Mouse (Mus musculus): ENCODE measurements at regions not wholly inside any gene's neighbourhood (a gene's known extent, or its start where the extent isn't known, plus 50 kb on each side); places are given as distances from the start of the nearest gene placed in this dataset.

- H3K4me1 ChIP-seq (replicated peaks; ENCODE audit: control insufficient read depth, insufficient read depth, low read length) = peaks cover 10% of the 10 kb centered on the region
- 30% methylated on average over 4 of the region's 4 CpGs for WGBS
- H3K9ac ChIP-seq (replicated peaks; ENCODE audit: low read depth, low read length) = no peak overlapping the region
- H3K4me2 ChIP-seq (ENCODE audit: low read length) = no peak overlapping the region
- H3K27me3 ChIP-seq (replicated peaks; ENCODE audit: control insufficient read depth, insufficient read depth, low read length) = no peaks in the 10 kb centered on the region
- ATAC-seq = no peak
- H3K4me3 ChIP-seq (replicated peaks; ENCODE audit: low read length) = no peak overlapping the region
- H3K9me3 ChIP-seq (ENCODE audit: control insufficient read depth, low read length) = no peaks in the 10 kb centered on the region
- no peaks in the 10 kb centered on the region for H3K36me3 ChIP-seq (ENCODE audit: control insufficient read depth, insufficient read depth)
- no peak overlapping the region for H3K27ac ChIP-seq (ENCODE audit: low read length)
Observed at GRCm38 (mm10) chr8:34483212-34483611, 371.7 kb upstream of the Gm10131 start.

- no peak overlapping the region for H3K27ac ChIP-seq (ENCODE audit: low read length)
Observed at GRCm38 (mm10) chr8:34482676-34483075, 371.1 kb upstream of the Gm10131 start.

GRCm38 (mm10) chr8:34480496-34480895 is 369.0 kb upstream of the Gm10131 start:
- Histone ChIP-seq H3K36me3 (ENCODE audit: control insufficient read depth, insufficient read depth) (no peaks in the 10 kb centered on the region), H3K4me1 (replicated peaks; ENCODE audit: control insufficient read depth, insufficient read depth, low read length) (peaks cover 4% of the 10 kb centered on the region; the same call in 1 of the 2 replicates), H3K27ac (ENCODE audit: low read length) (no peak overlapping the region), H3K4me2 (ENCODE audit: low read length) (no peak overlapping the region), H3K4me3 (replicated peaks; ENCODE audit: low read length) (no peak overlapping the region), H3K9ac (replicated peaks; ENCODE audit: low read depth, low read length) (no peak overlapping the region), H3K9me3 (ENCODE audit: control insufficient read depth, low read length) (no peaks in the 10 kb centered on the region), H3K27me3 (replicated peaks; ENCODE audit: control insufficient read depth, insufficient read depth, low read length) (no peaks in the 10 kb centered on the region)
- 75% methylated on average over 4 of the region's 4 CpGs for WGBS
- ATAC-seq = no peak

More at GRCm38 (mm10) chr8:34482676-34483075, 371.1 kb upstream of the Gm10131 start:
- Histone ChIP-seq H3K4me1 (replicated peaks; ENCODE audit: control insufficient read depth, insufficient read depth, low read length) (peaks cover 10% of the 10 kb centered on the region), H3K9ac (replicated peaks; ENCODE audit: low read depth, low read length) (no peak overlapping the region), H3K27me3 (replicated peaks; ENCODE audit: control insufficient read depth, insufficient read depth, low read length) (no peaks in the 10 kb centered on the region), H3K4me2 (ENCODE audit: low read length) (no peak overlapping the region), H3K4me3 (replicated peaks; ENCODE audit: low read length) (no peak overlapping the region), H3K36me3 (ENCODE audit: control insufficient read depth, insufficient read depth) (no peaks in the 10 kb centered on the region), H3K9me3 (ENCODE audit: control insufficient read depth, low read length) (no peaks in the 10 kb centered on the region)
- ATAC-seq = no peak
- 95% methylated on average over 2 of the region's 2 CpGs for WGBS

- Histone ChIP-seq H3K9ac (replicated peaks; ENCODE audit: low read depth, low read length) (no peak overlapping the region), H3K4me1 (replicated peaks; ENCODE audit: control insufficient read depth, insufficient read depth, low read length) (peaks cover 4% of the 10 kb centered on the region; the same call in 1 of the 2 replicates), H3K27me3 (replicated peaks; ENCODE audit: control insufficient read depth, insufficient read depth, low read length) (no peaks in the 10 kb centered on the region), H3K9me3 (ENCODE audit: control insufficient read depth, low read length) (no peaks in the 10 kb centered on the region), H3K36me3 (ENCODE audit: control insufficient read depth, insufficient read depth) (no peaks in the 10 kb centered on the region), H3K4me2 (ENCODE audit: low read length) (no peak overlapping the region), H3K27ac (ENCODE audit: low read length) (no peak overlapping the region), H3K4me3 (replicated peaks; ENCODE audit: low read length) (no peak overlapping the region)
- WGBS = 76% methylated on average over 3 of the region's 3 CpGs
- ATAC-seq = no peak
Observed at GRCm38 (mm10) chr8:34478891-34479290, 367.4 kb upstream of the Gm10131 start.

- H3K27ac ChIP-seq (ENCODE audit: low read length) = no peak overlapping the region
- H3K4me3 ChIP-seq (replicated peaks; ENCODE audit: low read length) = no peak overlapping the region
- peaks cover 4% of the 10 kb centered on the region; the same call in 1 of the 2 replicates for H3K4me1 ChIP-seq (replicated peaks; ENCODE audit: control insufficient read depth, insufficient read depth, low read length)
- no peaks in the 10 kb centered on the region for H3K27me3 ChIP-seq (replicated peaks; ENCODE audit: control insufficient read depth, insufficient read depth, low read length)
- no peak overlapping the region for H3K4me2 ChIP-seq (ENCODE audit: low read length)
- ATAC-seq = no peak
- WGBS = 73% methylated on average over 1 of the region's 1 CpGs
- no peaks in the 10 kb centered on the region for H3K9me3 ChIP-seq (ENCODE audit: control insufficient read depth, low read length)
- no peak overlapping the region for H3K9ac ChIP-seq (replicated peaks; ENCODE audit: low read depth, low read length)
- no peaks in the 10 kb centered on the region for H3K36me3 ChIP-seq (ENCODE audit: control insufficient read depth, insufficient read depth)
Observed at GRCm38 (mm10) chr8:34478465-34478864, 366.9 kb upstream of the Gm10131 start.

- 97% methylated on average over 3 of the region's 3 CpGs for WGBS
Observed at GRCm38 (mm10) chr8:34476146-34476820, 364.7 kb upstream of the Gm10131 start.

GRCm38 (mm10) chr8:34474593-34474992 is 363.1 kb upstream of the Gm10131 start:
- no peak for ATAC-seq
- H3K9me3 ChIP-seq (ENCODE audit: control insufficient read depth, low read length) = no peaks in the 10 kb centered on the region
- H3K36me3 ChIP-seq (ENCODE audit: control insufficient read depth, insufficient read depth) = no peaks in the 10 kb centered on the region
- H3K27ac ChIP-seq (ENCODE audit: low read length) = no peak overlapping the region
- H3K27me3 ChIP-seq (replicated peaks; ENCODE audit: control insufficient read depth, insufficient read depth, low read length) = no peaks in the 10 kb centered on the region
- 82% methylated on average over 7 of the region's 7 CpGs for WGBS
- no peak overlapping the region for H3K4me2 ChIP-seq (ENCODE audit: low read length)
- no peak overlapping the region for H3K4me3 ChIP-seq (replicated peaks; ENCODE audit: low read length)
- no peak overlapping the region for H3K9ac ChIP-seq (replicated peaks; ENCODE audit: low read depth, low read length)
- peaks cover 8% of the 10 kb centered on the region; the same call in 1 of the 2 replicates for H3K4me1 ChIP-seq (replicated peaks; ENCODE audit: control insufficient read depth, insufficient read depth, low read length)

More at GRCm38 (mm10) chr8:34476146-34476820, 364.7 kb upstream of the Gm10131 start:
- no peak for ATAC-seq
- H3K36me3 ChIP-seq (ENCODE audit: control insufficient read depth, insufficient read depth) = no peaks in the 10 kb centered on the region
- H3K4me1 ChIP-seq (replicated peaks; ENCODE audit: control insufficient read depth, insufficient read depth, low read length) = peaks cover 8% of the 10 kb centered on the region; the same call in 1 of the 2 replicates
- H3K27me3 ChIP-seq (replicated peaks; ENCODE audit: control insufficient read depth, insufficient read depth, low read length) = no peaks in the 10 kb centered on the region
- H3K4me2 ChIP-seq (ENCODE audit: low read length) = no peak overlapping the region
- H3K4me3 ChIP-seq (replicated peaks; ENCODE audit: low read length) = no peak overlapping the region
- no peak overlapping the region for H3K27ac ChIP-seq (ENCODE audit: low read length)
- H3K9ac ChIP-seq (replicated peaks; ENCODE audit: low read depth, low read length) = no peak overlapping the region
- no peaks in the 10 kb centered on the region for H3K9me3 ChIP-seq (ENCODE audit: control insufficient read depth, low read length)

- Histone ChIP-seq H3K4me2 (ENCODE audit: low read length) (no peak overlapping the region), H3K9ac (replicated peaks; ENCODE audit: low read depth, low read length) (no peak overlapping the region), H3K4me3 (replicated peaks; ENCODE audit: low read length) (no peak overlapping the region), H3K27ac (ENCODE audit: low read length) (no peak overlapping the region), H3K27me3 (replicated peaks; ENCODE audit: control insufficient read depth, insufficient read depth, low read length) (no peaks in the 10 kb centered on the region), H3K9me3 (ENCODE audit: control insufficient read depth, low read length) (no peaks in the 10 kb centered on the region), H3K4me1 (replicated peaks; ENCODE audit: control insufficient read depth, insufficient read depth, low read length) (peaks cover 8% of the 10 kb centered on the region; the same call in 1 of the 2 replicates), H3K36me3 (ENCODE audit: control insufficient read depth, insufficient read depth) (no peaks in the 10 kb centered on the region)
- no peak for ATAC-seq
- 66% methylated on average over 10 of the region's 10 CpGs for WGBS
Observed at GRCm38 (mm10) chr8:34473769-34474168, 362.2 kb upstream of the Gm10131 start.

- Histone ChIP-seq H3K36me3 (ENCODE audit: control insufficient read depth, insufficient read depth) (no peaks in the 10 kb centered on the region), H3K4me3 (replicated peaks; ENCODE audit: low read length) (no peak overlapping the region), H3K9ac (replicated peaks; ENCODE audit: low read depth, low read length) (no peak overlapping the region), H3K4me2 (ENCODE audit: low read length) (no peak overlapping the region), H3K27me3 (replicated peaks; ENCODE audit: control insufficient read depth, insufficient read depth, low read length) (no peaks in the 10 kb centered on the region), H3K9me3 (ENCODE audit: control insufficient read depth, low read length) (no peaks in the 10 kb centered on the region), H3K4me1 (replicated peaks; ENCODE audit: control insufficient read depth, insufficient read depth, low read length) (peaks cover 8% of the 10 kb centered on the region; the same call in 1 of the 2 replicates), H3K27ac (ENCODE audit: low read length) (peak overlapping the region; percentile 17; the same call in 1 of the 2 replicates)
- 77% methylated on average over 1 of the region's 1 CpGs for WGBS
- ATAC-seq = peak; percentile 13; the same call in 1 of the 2 replicates
Observed at GRCm38 (mm10) chr8:34473301-34473700, 361.8 kb upstream of the Gm10131 start.
